Mouse (Mus musculus): ENCODE measurements at regions not wholly inside any gene's neighbourhood (a gene's known extent, or its start where the extent isn't known, plus 50 kb on each side); places are given as distances from the start of the nearest gene placed in this dataset.

- TF ChIP-seq FLI1 (IDR thresholded peaks at IDR 0.05; ENCODE audit: low read length) = no peak
- TF ChIP-seq GATA1 (IDR thresholded peaks at IDR 0.05; ENCODE audit: borderline replicate concordance, low read length) = no peak
These were observed 148.5 kb upstream of the Fat1 start for GRCm38 (mm10) chr8:44786740-44787139.

Measured in megakaryocyte, embryonic 14.5 days (primary cell).